Mouse (Mus musculus) MEL (cell line): ENCODE measurements around the gene Vmn1r220. TPM values are rescaled to one million over a fixed set of nuclear protein-coding genes. Genes with fewer than 3 reads are reported as not detected.
"Not testable (repeated sequence)": the region's sequence is repeated elsewhere in the genome, so short reads cannot be mapped to it uniquely, and the experiment has no call there.

Experiments
- DNase-seq: peaks from one replicate; pipeline ENCODE4 v3.0.0; 2011; ENCODE audit warnings: low read depth, low spot score
- H3K27ac ChIP-seq: 2 replicates; pipeline ENCODE4 v1.5.1; 2012; ENCODE audit warnings: low read depth, mild to moderate bottlenecking, control low read depth, low read length, moderate library complexity; ENCODE audit not compliant: control insufficient read depth
- H3K27me3 ChIP-seq, 2 experiments: fragments of 150-350 bp in 1 of 2; sonication (generic) in 1 of 2; 2 replicates each; pipeline ENCODE4 v1.6.1; 2012; ENCODE audit warnings: low read length in 2 of 2, mild to moderate bottlenecking in 2 of 2, improper control_type of control experiment in 1 of 2, moderate library complexity in 1 of 2; ENCODE audit not compliant: insufficient read depth in 2 of 2, control insufficient read depth in 1 of 2
- H3K36me3 ChIP-seq, 2 experiments: 2 replicates each; pipeline ENCODE4 v1.6.1; 2012 to 2014; ENCODE audit warnings: low read length in 2 of 2, improper control_type of control experiment in 1 of 2, inconsistent platforms in 1 of 2, mild to moderate bottlenecking in 1 of 2; ENCODE audit not compliant: insufficient read depth in 2 of 2, control insufficient read depth in 1 of 2
- H3K4me1 ChIP-seq, 2 experiments: fragments of 150-350 bp in 1 of 2; sonication (generic) in 1 of 2; 2 replicates each; pipeline ENCODE4 v1.6.1; 2012; ENCODE audit warnings: low read length in 2 of 2, improper control_type of control experiment in 1 of 2, mild to moderate bottlenecking in 1 of 2; ENCODE audit not compliant: insufficient read depth in 2 of 2, control insufficient read depth in 1 of 2
- H3K4me3 ChIP-seq, 2 experiments: fragments of 150-350 bp in 1 of 2; sonication (generic) in 1 of 2; 2 replicates each; pipeline ENCODE4 v1.5.1; 2012; ENCODE audit warnings: low read depth in 2 of 2, low read length in 2 of 2, mild to moderate bottlenecking in 2 of 2, moderate library complexity in 2 of 2, control low read depth in 1 of 2, improper control_type of control experiment in 1 of 2; ENCODE audit not compliant: control insufficient read depth in 1 of 2, insufficient read depth in 1 of 2
- H3K79me2 ChIP-seq: 2 replicates; pipeline ENCODE4 v1.6.1; 2012; ENCODE audit warnings: mild to moderate bottlenecking, low read length, moderate library complexity; ENCODE audit not compliant: control insufficient read depth, poor library complexity, insufficient read depth
- H3K9ac ChIP-seq: 2 replicates; pipeline ENCODE4 v1.6.1; 2012; ENCODE audit warnings: low read depth, mild to moderate bottlenecking, control low read depth, low read length, moderate library complexity; ENCODE audit not compliant: control insufficient read depth, poor library complexity, severe bottlenecking
- H3K9me3 ChIP-seq: fragments of 150-350 bp; sonication (generic); replicated peaks from 2 replicates; pipeline ENCODE4 v1.6.1; 2012; ENCODE audit warnings: mild to moderate bottlenecking, low read length, improper control_type of control experiment, moderate library complexity; ENCODE audit not compliant: insufficient read depth
- BHLHE40 ChIP-seq: IDR thresholded peaks from 2 replicates; pipeline ENCODE4 v1.6.1; 2012; ENCODE audit warnings: low read depth, mild to moderate bottlenecking, inconsistent platforms, low read length, improper control_type of control experiment, borderline replicate concordance
- CHD1 ChIP-seq: IDR thresholded peaks from 2 replicates; pipeline ENCODE4 v1.6.1; 2012; ENCODE audit warnings: low read depth, mild to moderate bottlenecking, inconsistent platforms, low read length, improper control_type of control experiment
- E2F4 ChIP-seq: IDR thresholded peaks from 2 replicates; pipeline ENCODE4 v1.6.1; 2011; ENCODE audit warnings: low read depth, low read length, improper control_type of control experiment, borderline replicate concordance
- GATA1 ChIP-seq: IDR thresholded peaks from 2 replicates; pipeline ENCODE4 v1.6.1; 2011; ENCODE audit warnings: low read depth, low read length, improper control_type of control experiment
- JUND ChIP-seq: IDR thresholded peaks from 2 replicates; pipeline ENCODE4 v1.6.1; 2011; ENCODE audit warnings: low read depth, mild to moderate bottlenecking, improper control_type of control experiment, low read length
- MAZ ChIP-seq: IDR thresholded peaks from 2 replicates; pipeline ENCODE4 v1.6.1; 2012; ENCODE audit warnings: low read depth, mild to moderate bottlenecking, inconsistent platforms, low read length, improper control_type of control experiment
- MXI1 ChIP-seq: IDR thresholded peaks from 2 replicates; pipeline ENCODE4 v1.6.1; 2011; ENCODE audit warnings: mild to moderate bottlenecking, low read depth, low read length, improper control_type of control experiment
- NELFE ChIP-seq: IDR thresholded peaks from 2 replicates; pipeline ENCODE4 v1.6.1; 2011; ENCODE audit warnings: low read depth, low read length, improper control_type of control experiment
- NRF1 ChIP-seq: IDR thresholded peaks from 2 replicates; pipeline ENCODE4 v1.6.1; 2014; ENCODE audit warnings: low read depth, mild to moderate bottlenecking, inconsistent platforms, low read length, improper control_type of control experiment, moderate library complexity; ENCODE audit not compliant: poor library complexity, insufficient read depth, severe bottlenecking
- POLR2AphosphoS2 ChIP-seq: IDR thresholded peaks from 2 replicates; pipeline ENCODE4 v1.6.1; 2011; ENCODE audit warnings: low read length, improper control_type of control experiment
- RCOR1 ChIP-seq: IDR thresholded peaks from 2 replicates; pipeline ENCODE4 v1.6.1; 2012; ENCODE audit warnings: low read depth, mild to moderate bottlenecking, inconsistent platforms, low read length, improper control_type of control experiment
- TBP ChIP-seq: IDR thresholded peaks from 2 replicates; pipeline ENCODE4 v1.8.0; 2011; ENCODE audit warnings: low read depth, low read length, improper control_type of control experiment
- ZNF384 ChIP-seq: IDR thresholded peaks from 2 replicates; pipeline ENCODE4 v1.6.1; 2012; ENCODE audit warnings: low read depth, mild to moderate bottlenecking, inconsistent platforms, low read length, improper control_type of control experiment
- polyA plus RNA-seq, 2 experiments: library from polyadenylated mRNA; stranded (reverse) in 1 of 2; unstranded in 1 of 2; fragments of >175 nt in 1 of 2; fragments of >200 nt in 1 of 2; gene quantifications; 2 replicates each; pipeline versions ENCODE4 v1.2.1 to v1.2.4; 2012; ENCODE audit warnings: low replicate concordance in 2 of 2, low read depth in 1 of 2; ENCODE audit not compliant: insufficient read length in 2 of 2, insufficient read depth in 1 of 2, missing spikeins in 1 of 2
- total RNA-seq: library from RNA; depleted of rRNA; stranded (reverse); fragments of 300-350 nt; gene quantifications from 2 replicates; pipeline ENCODE4 v1.2.3, GENCODE M21; 2012; rRNA removed

Vmn1r220 gene
- total RNA-seq (not detected in 2 replicates), polyA plus RNA-seq (not detected)

DNA sequence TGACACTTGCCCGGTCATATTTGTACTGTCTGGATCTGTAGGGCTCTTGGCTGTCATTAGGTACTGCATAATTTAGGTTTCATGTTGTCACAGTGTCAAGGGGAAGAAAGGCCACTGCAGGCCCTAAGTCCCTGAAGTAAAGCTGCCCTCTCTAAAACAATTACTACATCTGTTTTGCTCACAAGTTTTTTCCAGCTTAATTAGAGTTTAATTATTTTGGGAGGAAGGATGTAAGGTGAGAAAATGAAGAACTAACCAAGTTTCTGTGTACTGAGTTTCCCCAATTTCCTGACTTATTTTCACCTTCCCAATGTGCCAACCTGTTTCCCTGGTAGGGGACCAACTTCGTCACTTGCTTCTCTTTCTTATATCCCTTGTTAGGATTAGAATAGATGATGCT, at the start of gene Vmn1r220:
Vmn1r220 (minus strand) TSS at position 101 of the 400 bp plus-strand sequence.
- Histone ChIP-seq H3K79me2 (no peaks in the 10 kb centered on the region), H3K4me3 (no peak within 1 kb of the TSS), H3K36me3 (no peaks in the 10 kb centered on the region), H3K9me3 (no peaks in the 10 kb centered on the region), H3K4me1 (no peaks in the 10 kb centered on the region), H3K27me3 (no peaks in the 10 kb centered on the region), H3K9ac (no peak within 1 kb of the TSS), H3K27ac (no peak within 1 kb of the TSS)
- TF ChIP-seq JUND (no peak), ZNF384 (no peak), CHD1 (no peak), TBP (no peak), NRF1 (no peak), RCOR1 (no peak), BHLHE40 (no peak), MAZ (no peak), NELFE (no peak), E2F4 (no peak), MXI1 (no peak), GATA1 (no peak), POLR2AphosphoS2 (no peak)
- DNase-seq, result no peak

DNA sequence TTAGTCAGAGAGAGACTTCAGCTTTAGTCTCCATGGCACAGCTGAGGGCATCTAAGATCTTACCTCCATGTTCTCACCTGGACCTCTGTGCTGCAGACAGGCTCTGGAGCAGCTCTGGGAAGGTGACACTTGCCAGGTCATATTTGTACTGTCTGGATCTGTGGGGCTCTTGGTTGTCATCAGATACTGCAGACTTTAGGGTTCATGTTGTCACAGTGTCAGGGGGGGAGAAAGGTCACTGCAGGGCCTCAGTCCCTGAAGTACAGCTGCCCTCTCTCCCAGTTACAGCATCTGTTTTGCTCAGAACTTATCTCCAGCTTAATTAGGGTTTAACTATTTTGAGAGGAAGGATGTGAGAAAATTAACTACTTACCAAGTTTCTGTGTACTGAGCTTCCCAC, 48.1 kb upstream of the Vmn1r220 start, which contains the start of gene Vmn1r222:
Vmn1r222 (minus strand) TSS at position 101 of the 400 bp plus-strand sequence.
- H3K4me1 ChIP-seq, H3K9ac ChIP-seq, H3K4me3 ChIP-seq, H3K36me3 ChIP-seq, H3K27ac ChIP-seq, H3K9me3 ChIP-seq, H3K27me3 ChIP-seq, DNase-seq, H3K79me2 ChIP-seq: not testable (repeated sequence)

DNA sequence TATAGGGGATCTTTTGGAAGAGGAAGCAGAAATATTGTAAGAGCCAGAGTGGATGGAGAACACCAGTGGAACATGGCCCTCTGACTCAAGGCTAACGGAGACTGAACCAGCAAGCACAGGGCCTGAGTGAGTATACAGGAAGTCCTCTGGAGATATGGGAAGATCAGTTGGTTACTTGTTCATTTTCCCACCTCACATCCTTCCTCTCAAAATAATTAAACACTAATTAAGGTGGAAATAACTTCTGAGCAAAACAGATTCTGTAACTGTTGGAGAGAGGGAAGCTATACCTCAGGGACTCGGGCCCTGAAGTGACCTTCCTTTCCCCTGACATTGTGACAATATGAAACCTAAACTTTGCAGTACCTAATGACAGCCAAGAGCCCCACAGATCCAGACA, 26.1 kb upstream of the Vmn1r220 start, which contains the start of gene Vmn1r221:
Vmn1r221 (plus strand) TSS at position 301 of the 400 bp plus-strand sequence.
- H3K9ac ChIP-seq, H3K79me2 ChIP-seq, H3K4me3 ChIP-seq, H3K27me3 ChIP-seq, H3K36me3 ChIP-seq, H3K9me3 ChIP-seq, H3K4me1 ChIP-seq, DNase-seq, H3K27ac ChIP-seq: not testable (repeated sequence)

DNA sequence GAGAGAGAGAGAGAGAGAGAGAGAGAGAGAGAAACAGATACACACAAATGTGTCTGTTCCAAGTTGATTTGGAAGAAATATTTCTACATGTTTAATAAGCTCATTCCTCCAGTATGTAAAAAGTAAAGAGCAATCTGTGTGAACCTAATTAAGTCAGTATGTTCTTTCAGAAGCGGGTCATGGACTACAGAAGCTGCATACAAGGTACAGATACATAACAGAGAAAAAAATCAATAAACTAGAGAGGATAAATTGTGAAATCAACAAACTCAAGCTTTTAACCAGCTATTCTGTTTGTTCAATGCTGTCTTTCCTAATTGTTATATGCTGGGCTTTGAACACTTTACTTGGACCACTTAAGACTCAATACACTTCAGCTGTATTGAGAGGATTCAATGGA, 16.1 kb upstream of the Vmn1r220 start:
- not testable (repeated sequence) for H3K9ac ChIP-seq, H3K4me1 ChIP-seq, DNase-seq, H3K4me3 ChIP-seq, H3K9me3 ChIP-seq, H3K27me3 ChIP-seq, H3K79me2 ChIP-seq, H3K36me3 ChIP-seq, H3K27ac ChIP-seq

DNA sequence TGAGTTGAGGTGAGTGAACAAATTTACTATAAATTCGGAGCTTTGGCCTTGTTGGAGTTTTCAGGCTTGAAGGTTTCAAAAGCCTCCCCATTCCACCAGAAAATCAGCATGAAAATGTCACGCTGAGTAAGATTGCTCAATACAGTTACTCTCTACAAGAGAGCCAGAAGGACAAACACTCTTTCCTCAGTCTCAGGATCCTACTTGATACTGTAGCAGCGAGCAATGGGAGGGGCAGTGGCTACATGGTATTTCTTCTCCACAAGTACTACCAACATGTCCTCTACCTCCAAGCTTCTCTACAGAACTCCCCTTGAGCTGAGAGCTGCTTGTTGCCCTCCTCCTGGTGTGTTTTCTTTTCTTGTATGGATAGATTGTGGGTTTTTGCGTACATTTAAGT, 21.3 kb downstream of the Vmn1r220 start:
- H3K9me3 ChIP-seq, H3K79me2 ChIP-seq, H3K4me1 ChIP-seq: not testable (repeated sequence)

More for the DNA sequence above, 21.3 kb downstream of the Vmn1r220 start:
- not testable (repeated sequence) for H3K9ac ChIP-seq, H3K4me3 ChIP-seq, DNase-seq, H3K36me3 ChIP-seq, H3K27me3 ChIP-seq, H3K27ac ChIP-seq
